Mouse (Mus musculus) forebrain, embryonic 16.5 days (tissue): ENCODE measurements around the gene Crxos. TPM values are rescaled to one million over a fixed set of nuclear protein-coding genes. Genes with fewer than 3 reads are reported as not detected.

ENCODE experiments used
- ATAC-seq: fragments of 200-750 bp; cut with Nextera tagmentation; 2 replicates; pipeline ENCODE4 v1.8.0; 2017; ENCODE audit warnings: mild to moderate bottlenecking, moderate library complexity
- H3K27ac ChIP-seq: fragments of 300-500 bp; sonication (generic); 2 replicates; pipeline ENCODE4 v1.5.1; 2014; ENCODE audit warnings: low read length, control low read depth
- H3K27me3 ChIP-seq: fragments of 300-500 bp; sonication (generic); replicated peaks from 2 replicates; pipeline ENCODE4 v1.6.1; 2014; ENCODE audit warnings: low read length; ENCODE audit not compliant: control insufficient read depth, insufficient read depth
- H3K36me3 ChIP-seq: fragments of 300-500 bp; sonication (generic); 2 replicates; pipeline ENCODE4 v1.6.1; 2014; ENCODE audit not compliant: control insufficient read depth, insufficient read depth
- H3K4me1 ChIP-seq: fragments of 300-500 bp; sonication (generic); replicated peaks from 2 replicates; pipeline ENCODE4 v1.6.1; 2014; ENCODE audit warnings: low read length; ENCODE audit not compliant: control insufficient read depth, insufficient read depth
- H3K4me2 ChIP-seq: fragments of 300-500 bp; sonication (generic); 2 replicates; pipeline ENCODE4 v1.6.1; 2014; ENCODE audit warnings: mild to moderate bottlenecking, low read length, control low read depth
- H3K4me3 ChIP-seq: fragments of 300-500 bp; sonication (generic); replicated peaks from 2 replicates; pipeline ENCODE4 v1.5.1; 2014; ENCODE audit warnings: mild to moderate bottlenecking, low read length, control low read depth
- H3K9ac ChIP-seq: fragments of 300-500 bp; sonication (generic); replicated peaks from 2 replicates; pipeline ENCODE4 v1.6.1; 2014; ENCODE audit warnings: low read depth, low read length, control low read depth
- H3K9me3 ChIP-seq: fragments of 300-500 bp; sonication (generic); 2 replicates; pipeline ENCODE4 v1.6.1; 2016; ENCODE audit warnings: low read length; ENCODE audit not compliant: control insufficient read depth
- WGBS: fragments of 180-500 bp; shearing (Covaris S2); extraction: QIAGEN DNeasy Blood & Tissue Kit; methylation state at CpG from one replicate; pipeline ENCODE4 v1.1.7; 2014; 5-methylcytosine and 5-hydroxymethylcytosine counted together
- polyA plus RNA-seq: library from polyadenylated mRNA; unstranded; fragments of >200 nt; fragmentation: Nextera tagmentation; extraction: Ambion mirVana; gene quantifications from 2 replicates; pipeline ENCODE4 v1.2.1, GENCODE M21; 2015

Gene Crxos
- polyA plus RNA-seq, 1 experiment from 2014 or later = not detected

- WGBS = 86% methylated on average over 3 of the region's 3 CpGs
Measured at GRCm38 (mm10) chr7:15916134-15916723, 33.8 kb downstream of the Crxos start.

GRCm38 (mm10) chr7:15916996-15917395 is 34.6 kb downstream of the Crxos start:
- no peak overlapping the region for H3K4me3 ChIP-seq
- H3K9ac ChIP-seq = no peak overlapping the region
- no peaks in the 10 kb centered on the region for H3K27me3 ChIP-seq
- peaks cover 20% of the 10 kb centered on the region for H3K4me1 ChIP-seq
- no peaks in the 10 kb centered on the region for H3K9me3 ChIP-seq
- ATAC-seq = no peak
- no peak overlapping the region for H3K27ac ChIP-seq
- H3K36me3 ChIP-seq = peaks cover 15% of the 10 kb centered on the region
- no peak overlapping the region for H3K4me2 ChIP-seq
- 87% methylated on average over 4 of the region's 4 CpGs for whole genome bisulfite sequencing

More at GRCm38 (mm10) chr7:15916134-15916723, 33.8 kb downstream of the Crxos start:
- Histone ChIP-seq H3K27ac (no peak overlapping the region), H3K4me2 (no peak overlapping the region), H3K9me3 (no peaks in the 10 kb centered on the region), H3K27me3 (no peaks in the 10 kb centered on the region), H3K9ac (no peak overlapping the region), H3K4me1 (peaks cover 19% of the 10 kb centered on the region), H3K4me3 (no peak overlapping the region), H3K36me3 (peaks cover 15% of the 10 kb centered on the region)
- ATAC-seq = no peak

- peaks cover 24% of the 10 kb centered on the region for H3K4me1 ChIP-seq
- H3K27me3 ChIP-seq = no peaks in the 10 kb centered on the region
- H3K9ac ChIP-seq = no peak overlapping the region
- no peak overlapping the region for H3K4me3 ChIP-seq
- no peaks in the 10 kb centered on the region for H3K9me3 ChIP-seq
- H3K4me2 ChIP-seq = no peak overlapping the region
- ATAC-seq = no peak
- peaks cover 15% of the 10 kb centered on the region for H3K36me3 ChIP-seq
- no peak overlapping the region for H3K27ac ChIP-seq
Measured at GRCm38 (mm10) chr7:15918371-15918770, 36.0 kb downstream of the Crxos start.

DNA sequence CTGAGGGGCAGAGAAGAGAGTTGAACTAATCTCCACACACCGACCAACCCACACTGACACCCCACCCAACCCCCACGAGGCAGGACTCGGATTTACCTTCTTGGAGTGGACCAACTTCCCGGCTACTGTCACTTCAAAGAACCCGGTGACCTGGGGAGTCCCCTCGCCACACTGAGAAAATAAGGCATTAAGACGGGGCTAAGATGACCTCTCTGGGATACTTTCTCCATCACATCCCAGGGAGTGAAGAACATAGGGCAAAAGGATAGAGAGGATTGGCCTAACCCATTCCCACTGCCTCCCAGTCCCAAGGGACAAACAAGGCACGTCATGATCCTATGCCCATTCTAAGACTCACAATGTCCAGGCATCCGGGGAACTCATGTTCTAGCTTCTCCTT is 37.5 kb downstream of the Crxos start:
- peaks cover 15% of the 10 kb centered on the region for H3K36me3 ChIP-seq
- no peaks in the 10 kb centered on the region for H3K27me3 ChIP-seq
- no peak overlapping the region for H3K27ac ChIP-seq
- peak overlapping the region; percentile 81 for H3K4me2 ChIP-seq
- no peak overlapping the region; the same call in 1 of the 2 replicates for H3K4me3 ChIP-seq
- peaks cover 24% of the 10 kb centered on the region for H3K4me1 ChIP-seq
- H3K9me3 ChIP-seq = no peaks in the 10 kb centered on the region
- 92% methylated on average over 9 of the region's 9 CpGs for whole genome bisulfite sequencing
- H3K9ac ChIP-seq = no peak overlapping the region
- no peak for ATAC-seq

GRCm38 (mm10) chr7:15920645-15921190 is 38.3 kb downstream of the Crxos start:
- 87% methylated on average over 6 of the region's 6 CpGs for WGBS
- peak overlapping the region; percentile 81 for H3K4me2 ChIP-seq
- H3K27me3 ChIP-seq = no peaks in the 10 kb centered on the region
- ATAC-seq = no peak
- H3K27ac ChIP-seq = no peak overlapping the region
- H3K9me3 ChIP-seq = no peaks in the 10 kb centered on the region
- H3K4me1 ChIP-seq = peaks cover 24% of the 10 kb centered on the region
- H3K4me3 ChIP-seq = peak overlapping the region; percentile 89
- H3K9ac ChIP-seq = peak overlapping the region; percentile 79
- peaks cover 15% of the 10 kb centered on the region for H3K36me3 ChIP-seq

DNA sequence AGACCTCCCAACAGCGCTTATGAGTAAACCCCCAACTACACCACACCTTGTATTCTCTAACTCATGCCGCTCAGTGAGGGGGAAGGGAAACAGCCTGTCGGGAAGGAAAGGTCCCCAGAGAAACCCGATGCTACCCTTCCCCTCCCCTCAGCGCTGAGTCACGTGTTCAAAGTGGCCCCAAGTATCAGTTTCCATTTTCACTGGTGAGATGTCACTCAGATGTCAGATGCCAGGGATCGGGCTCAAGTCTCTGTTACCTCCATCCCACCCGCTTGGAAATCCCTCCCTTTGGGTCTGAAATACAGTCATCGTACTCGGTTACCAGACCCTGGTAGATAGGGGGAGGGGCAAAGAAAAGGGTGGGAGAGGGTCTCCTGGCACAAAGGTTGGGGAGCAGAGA is 39.4 kb downstream of the Crxos start:
- under 1% methylated on average over 10 of the region's 10 CpGs for WGBS
- no peaks in the 10 kb centered on the region for H3K9me3 ChIP-seq
- peak overlapping the region; percentile 81 for H3K4me2 ChIP-seq
- peaks cover 15% of the 10 kb centered on the region for H3K36me3 ChIP-seq
- peak; percentile 41 for ATAC-seq
- no peaks in the 10 kb centered on the region for H3K27me3 ChIP-seq
- H3K27ac ChIP-seq = peak overlapping the region; percentile 80
- H3K4me3 ChIP-seq = peak overlapping the region; percentile 89
- H3K4me1 ChIP-seq = peaks cover 24% of the 10 kb centered on the region
- peak overlapping the region; percentile 79 for H3K9ac ChIP-seq

GRCm38 (mm10) chr7:15922220-15922773 is 39.9 kb downstream of the Crxos start, which contains the start of gene Selenow:
Gene Selenow, minus strand, starts transcription at chr7:15922402.
- Histone ChIP-seq H3K27me3 (no peaks in the 10 kb centered on the region), H3K4me2 (peak within 1 kb of the TSS; percentile 81), H3K4me1 (peaks cover 24% of the 10 kb centered on the region), H3K27ac (peak within 1 kb of the TSS; percentile 80), H3K4me3 (peak within 1 kb of the TSS; percentile 89), H3K9me3 (no peaks in the 10 kb centered on the region), H3K36me3 (peaks cover 15% of the 10 kb centered on the region), H3K9ac (peak within 1 kb of the TSS; percentile 79)
- ATAC-seq = peak; percentile 96
- WGBS = under 1% methylated on average over 33 of the region's 33 CpGs

DNA sequence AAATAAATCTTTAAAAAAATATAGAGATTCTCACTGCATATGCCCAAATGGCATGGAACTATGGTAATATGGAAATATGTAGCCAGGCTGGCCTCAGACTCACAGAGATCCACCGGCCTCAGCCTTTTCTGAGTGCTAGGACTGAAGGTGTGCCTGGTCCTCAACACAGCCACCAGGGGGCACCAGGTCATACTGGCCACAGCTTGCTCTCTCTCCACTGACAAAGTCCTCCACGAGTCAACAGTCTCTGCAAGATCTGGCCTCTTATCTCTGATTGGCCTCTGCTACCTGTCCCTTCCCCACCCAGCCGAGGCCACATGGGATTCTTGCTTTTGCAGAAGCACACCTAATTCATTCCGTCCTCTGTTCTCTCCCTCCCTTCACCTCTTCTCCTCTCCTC is 47.5 kb downstream of the Crxos start:
- ATAC-seq = no peak
- Histone ChIP-seq H3K27ac (no peak overlapping the region), H3K36me3 (peaks cover 2% of the 10 kb centered on the region), H3K9ac (no peak overlapping the region), H3K9me3 (no peaks in the 10 kb centered on the region), H3K4me3 (no peak overlapping the region), H3K27me3 (no peaks in the 10 kb centered on the region), H3K4me2 (no peak overlapping the region), H3K4me1 (no peaks in the 10 kb centered on the region)
- WGBS = 43% methylated on average over 4 of the region's 4 CpGs

DNA sequence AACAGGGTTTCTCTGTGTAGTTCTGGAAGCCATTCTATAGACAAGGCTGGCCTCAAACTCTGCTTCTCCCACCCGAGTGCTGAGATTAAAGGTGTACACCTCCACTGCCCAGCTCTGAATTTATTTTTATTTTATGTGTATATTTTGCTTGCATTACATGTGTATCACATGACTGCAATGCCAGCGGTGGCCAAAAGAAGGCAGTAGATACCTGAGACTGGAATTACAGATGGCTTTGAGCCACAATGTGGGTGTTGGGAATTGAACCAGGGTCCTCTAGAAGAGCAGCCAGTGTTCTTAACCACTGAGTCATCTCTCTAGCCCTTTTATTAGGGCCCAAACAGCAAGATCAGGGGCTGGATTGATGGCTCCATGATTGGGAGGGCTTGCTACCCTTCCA is 48.1 kb downstream of the Crxos start:
- WGBS = 68% methylated on average over 2 of the region's 2 CpGs
- H3K9me3 ChIP-seq = peaks cover 3% of the 10 kb centered on the region; the same call in 1 of the 2 replicates

More for the DNA sequence above, 48.1 kb downstream of the Crxos start:
- no peaks in the 10 kb centered on the region for H3K27me3 ChIP-seq
- no peak overlapping the region for H3K9ac ChIP-seq
- H3K4me2 ChIP-seq = no peak overlapping the region
- no peak for ATAC-seq
- H3K4me1 ChIP-seq = no peaks in the 10 kb centered on the region
- H3K4me3 ChIP-seq = no peak overlapping the region
- H3K36me3 ChIP-seq = peaks cover 8% of the 10 kb centered on the region
- no peak overlapping the region for H3K27ac ChIP-seq
